In the genomic region with DNA sequence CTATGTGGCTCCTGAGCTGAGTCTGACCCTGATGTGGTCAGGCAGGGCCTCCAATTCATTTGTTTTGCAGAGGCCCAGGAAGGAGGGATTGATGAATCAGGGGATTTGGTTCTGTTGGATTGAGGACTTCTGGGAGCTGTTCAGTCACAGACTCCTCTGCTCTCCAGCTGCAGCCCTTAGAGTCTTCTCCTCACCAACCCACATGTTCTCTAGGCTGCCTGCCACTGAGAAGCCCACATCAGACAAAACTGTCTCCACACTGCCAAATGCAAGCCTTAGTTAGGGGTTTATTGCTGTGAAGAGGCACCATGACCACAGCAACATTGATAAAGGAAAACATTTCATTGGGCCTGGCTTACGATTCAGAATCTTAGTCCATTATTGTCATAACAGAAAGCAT, we compare ENCODE assay signal across 26 mouse cellular contexts.
"Had no signal": no experiment of that assay in that cellular context is flagged by ENCODE, and none has a peak within 500 bp of the region (broad histone marks: within the 10 kb centered on the region; RNA-seq: fewer than 3 reads in every experiment).

No protein-coding gene starts in this region.

- DNase-seq: gastrocnemius, adult 2 months; gastrocnemius, postnatal 10 days; gastrocnemius, postnatal 25 days; heart, adult 18-20 months; heart, postnatal 14 days; heart, postnatal 36 days; kidney, adult 11 months; kidney, adult 2 months; kidney, adult 9 months; kidney, postnatal 14 days; kidney, postnatal 36 days; layer of hippocampus, adult 9-11 months; layer of hippocampus, postnatal 36 days; left cerebral cortex, postnatal 4 days had no signal

- H3K4me1 ChIP-seq: heart, embryonic 10.5 days; heart, embryonic 13.5 days; heart, embryonic 15.5 days; hindbrain, embryonic 13.5 days; hindbrain, embryonic 15.5 days; kidney, embryonic 15.5 days; limb, embryonic 13.5 days; limb, embryonic 15.5 days had no signal

- H3K27me3 ChIP-seq: heart, embryonic 13.5 days; heart, embryonic 15.5 days; hindbrain, embryonic 13.5 days; hindbrain, embryonic 15.5 days; kidney, embryonic 15.5 days; limb, embryonic 13.5 days; limb, embryonic 15.5 days; liver, embryonic 12.5 days had no signal

- H3K4me3 ChIP-seq: gastrocnemius, adult 2 months; heart, embryonic 10.5 days; heart, embryonic 13.5 days; heart, embryonic 15.5 days; hindbrain, embryonic 13.5 days; hindbrain, embryonic 15.5 days; kidney, embryonic 15.5 days; limb, embryonic 13.5 days; limb, embryonic 15.5 days; liver, embryonic 12.5 days had no signal

- H3K27ac ChIP-seq: gastrocnemius, adult 2 months; heart, embryonic 10.5 days; heart, embryonic 13.5 days; heart, embryonic 15.5 days; hindbrain, embryonic 13.5 days; hindbrain, embryonic 15.5 days; hindbrain, postnatal 0 days; kidney, embryonic 15.5 days; kidney, postnatal 0 days; limb, embryonic 13.5 days; limb, embryonic 15.5 days; liver, embryonic 12.5 days; liver, embryonic 14.5 days had no signal
